Mouse (Mus musculus): ENCODE data around the gene 2310011J03Rik. TPM values are rescaled to one million over a fixed set of nuclear protein-coding genes. Genes with fewer than 3 reads are reported as not detected.
"Not testable (repeated sequence)": the region's sequence is repeated elsewhere in the genome, so short reads cannot be mapped to it uniquely, and the experiment has no call there.

The 2310011J03Rik gene
- polyA plus RNA-seq, 1 experiment: 40.6 TPM

- peaks cover 25% of the 10 kb centered on the region for H3K27me3 ChIP-seq (ENCODE audit: control insufficient read depth, insufficient read depth, low read length)
- peak in 1 of 2 experiments; percentile 51 for DNase-seq (ENCODE audit: low read depth in 1 of 2, low spot score in 2 of 2)
- WGBS: 4% methylated on average over 40 of the region's 42 CpGs
- no peaks in the 10 kb centered on the region for H3K36me3 ChIP-seq (ENCODE audit: control insufficient read depth, insufficient read depth, low read length)
- H3K4me1 ChIP-seq (ENCODE audit: control insufficient read depth, insufficient read depth, insufficient read length): peaks cover 11% of the 10 kb centered on the region
- H3K27ac ChIP-seq (ENCODE audit: insufficient read depth, low read length): no peak within 1 kb of the TSS; the same call in 1 of the 2 replicates
- H3K4me3 ChIP-seq (ENCODE audit: extremely low read depth, insufficient read depth, insufficient read length): peak within 1 kb of the TSS; percentile 39
- peak; percentile 90 for TF ChIP-seq CTCF (IDR thresholded peaks at IDR 0.05; ENCODE audit: extremely low read depth, insufficient read depth, insufficient read length, insufficient replicate concordance)
- no peak for TF ChIP-seq POLR2A (IDR thresholded peaks at IDR 0.05; ENCODE audit: low read depth, low read length)
Measured at GRCm38 (mm10) chr10:80348244-80348781, 28.0 kb upstream of the 2310011J03Rik start, which contains the start of gene Adamtsl5. Adamtsl5 (minus strand) TSS chr10:80348412.

GRCm38 (mm10) chr10:80347514-80347967, 27.2 kb upstream of the 2310011J03Rik start:
- Histone ChIP-seq H3K27ac (ENCODE audit: insufficient read depth, low read length) (no peak overlapping the region), H3K4me3 (ENCODE audit: extremely low read depth, insufficient read depth, insufficient read length) (no peak overlapping the region; the same call in 1 of the 2 replicates), H3K27me3 (ENCODE audit: control insufficient read depth, insufficient read depth, low read length) (peaks cover 27% of the 10 kb centered on the region), H3K36me3 (ENCODE audit: control insufficient read depth, insufficient read depth, low read length) (no peaks in the 10 kb centered on the region), H3K4me1 (ENCODE audit: control insufficient read depth, insufficient read depth, insufficient read length) (peaks cover 15% of the 10 kb centered on the region)
- WGBS: 13% methylated on average over 17 of the region's 17 CpGs
- TF ChIP-seq CTCF (IDR thresholded peaks at IDR 0.05; ENCODE audit: extremely low read depth, insufficient read depth, insufficient read length, insufficient replicate concordance) (no peak), POLR2A (IDR thresholded peaks at IDR 0.05; ENCODE audit: low read depth, low read length) (no peak)
- DNase-seq (ENCODE audit: low read depth in 1 of 2, low spot score in 2 of 2): no peak

DNA sequence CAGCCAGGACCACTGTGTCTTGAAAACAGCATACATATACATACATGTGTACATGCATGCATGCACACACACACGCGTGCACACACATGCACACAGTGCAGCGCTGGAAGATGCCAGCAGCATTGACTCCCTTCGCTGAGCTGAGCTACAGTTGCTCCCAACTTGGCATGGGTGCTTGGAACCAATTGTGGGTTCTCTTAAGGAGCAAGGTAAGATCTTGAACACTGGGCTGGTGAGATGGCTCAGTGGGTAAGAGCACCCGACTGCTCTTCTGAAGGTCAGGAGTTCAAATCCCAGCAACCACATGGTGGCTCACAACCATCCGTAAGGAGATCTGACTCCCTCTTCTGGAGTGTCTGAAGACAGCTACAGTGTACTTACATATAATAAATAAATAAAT, 25.6 kb upstream of the 2310011J03Rik start:
- DNase-seq (ENCODE audit: low read depth in 1 of 2, low spot score in 2 of 2); H3K4me3 ChIP-seq (ENCODE audit: extremely low read depth, insufficient read depth, insufficient read length); H3K36me3 ChIP-seq (ENCODE audit: control insufficient read depth, insufficient read depth, low read length); H3K27ac ChIP-seq (ENCODE audit: insufficient read depth, low read length): not testable (repeated sequence)
- 93% methylated on average over 6 of the region's 6 CpGs for WGBS
- Histone ChIP-seq H3K27me3 (ENCODE audit: control insufficient read depth, insufficient read depth, low read length) (peaks cover 38% of the 10 kb centered on the region), H3K4me1 (ENCODE audit: control insufficient read depth, insufficient read depth, insufficient read length) (peaks cover 28% of the 10 kb centered on the region)

- WGBS: under 1% methylated on average over 16 of the region's 16 CpGs
- Histone ChIP-seq H3K4me1 (ENCODE audit: control insufficient read depth, insufficient read depth, insufficient read length) (peaks cover 31% of the 10 kb centered on the region), H3K27ac (ENCODE audit: insufficient read depth, low read length) (peak overlapping the region; percentile 45; the same call in 1 of the 2 replicates), H3K27me3 (ENCODE audit: control insufficient read depth, insufficient read depth, low read length) (peaks cover 38% of the 10 kb centered on the region), H3K4me3 (ENCODE audit: extremely low read depth, insufficient read depth, insufficient read length) (no peak overlapping the region), H3K36me3 (ENCODE audit: control insufficient read depth, insufficient read depth, low read length) (no peaks in the 10 kb centered on the region)
- no peak for DNase-seq (ENCODE audit: low read depth in 1 of 2, low spot score in 2 of 2)
- TF ChIP-seq POLR2A (IDR thresholded peaks at IDR 0.05; ENCODE audit: low read depth, low read length): no peak
- no peak for TF ChIP-seq CTCF (IDR thresholded peaks at IDR 0.05; ENCODE audit: extremely low read depth, insufficient read depth, insufficient read length, insufficient replicate concordance)
Measured at GRCm38 (mm10) chr10:80345122-80345521, 24.8 kb upstream of the 2310011J03Rik start.

DNA sequence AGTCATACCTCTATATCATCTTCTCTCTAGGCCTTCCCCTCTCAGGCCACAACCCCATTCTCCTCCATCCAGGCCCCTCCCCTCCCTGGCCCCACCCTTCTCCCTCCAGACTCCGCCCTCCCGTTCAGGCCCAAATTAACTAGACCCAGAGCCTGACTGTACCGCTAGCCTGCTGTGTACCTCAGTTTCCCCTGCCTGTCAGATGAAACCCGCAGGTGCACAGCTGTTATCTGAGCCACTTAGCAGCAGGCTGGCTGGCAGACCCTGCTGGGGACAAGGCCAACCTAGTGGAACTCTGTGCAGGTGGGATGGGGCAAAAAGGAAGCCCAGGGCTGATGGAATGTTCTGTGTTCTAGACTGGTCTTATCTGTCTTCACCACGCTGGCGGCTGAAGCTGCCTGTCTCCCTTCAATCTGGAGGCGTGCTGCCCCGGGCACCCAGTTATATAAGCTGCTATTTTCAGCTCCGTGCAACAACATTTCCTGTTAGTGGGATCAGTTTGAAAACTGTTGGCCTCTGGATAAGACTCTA, 23.9 kb upstream of the 2310011J03Rik start:
- H3K36me3 ChIP-seq (ENCODE audit: control insufficient read depth, insufficient read depth, low read length): no peaks in the 10 kb centered on the region
- H3K27ac ChIP-seq (ENCODE audit: insufficient read depth, low read length): peak overlapping the region; percentile 73
- 19% methylated on average over 9 of the region's 9 CpGs for WGBS
- H3K4me3 ChIP-seq (ENCODE audit: extremely low read depth, insufficient read depth, insufficient read length): no peak overlapping the region
- peaks cover 38% of the 10 kb centered on the region for H3K27me3 ChIP-seq (ENCODE audit: control insufficient read depth, insufficient read depth, low read length)
- H3K4me1 ChIP-seq (ENCODE audit: control insufficient read depth, insufficient read depth, insufficient read length): peaks cover 31% of the 10 kb centered on the region
- no peak for DNase-seq (ENCODE audit: low read depth in 1 of 2, low spot score in 2 of 2)
- no peak for TF ChIP-seq CTCF (IDR thresholded peaks at IDR 0.05; ENCODE audit: extremely low read depth, insufficient read depth, insufficient read length, insufficient replicate concordance)
- no peak for TF ChIP-seq POLR2A (IDR thresholded peaks at IDR 0.05; ENCODE audit: low read depth, low read length)

GRCm38 (mm10) chr10:80343425-80343895, 23.1 kb upstream of the 2310011J03Rik start:
- H3K36me3 ChIP-seq (ENCODE audit: control insufficient read depth, insufficient read depth, low read length): no peaks in the 10 kb centered on the region
- H3K27me3 ChIP-seq (ENCODE audit: control insufficient read depth, insufficient read depth, low read length): peaks cover 36% of the 10 kb centered on the region
- peak overlapping the region; percentile 24; the same call in 1 of the 2 replicates for H3K27ac ChIP-seq (ENCODE audit: insufficient read depth, low read length)
- WGBS: 29% methylated on average over 13 of the region's 13 CpGs
- TF ChIP-seq CTCF (IDR thresholded peaks at IDR 0.05; ENCODE audit: extremely low read depth, insufficient read depth, insufficient read length, insufficient replicate concordance) (no peak), POLR2A (IDR thresholded peaks at IDR 0.05; ENCODE audit: low read depth, low read length) (no peak)
- no peak overlapping the region for H3K4me3 ChIP-seq (ENCODE audit: extremely low read depth, insufficient read depth, insufficient read length)
- DNase-seq (ENCODE audit: low read depth in 1 of 2, low spot score in 2 of 2): no peak
- peaks cover 30% of the 10 kb centered on the region for H3K4me1 ChIP-seq (ENCODE audit: control insufficient read depth, insufficient read depth, insufficient read length)

All from spleen, adult 2 months (tissue).